ENCODE assay signal across 12 mouse cellular contexts in the genomic region with DNA sequence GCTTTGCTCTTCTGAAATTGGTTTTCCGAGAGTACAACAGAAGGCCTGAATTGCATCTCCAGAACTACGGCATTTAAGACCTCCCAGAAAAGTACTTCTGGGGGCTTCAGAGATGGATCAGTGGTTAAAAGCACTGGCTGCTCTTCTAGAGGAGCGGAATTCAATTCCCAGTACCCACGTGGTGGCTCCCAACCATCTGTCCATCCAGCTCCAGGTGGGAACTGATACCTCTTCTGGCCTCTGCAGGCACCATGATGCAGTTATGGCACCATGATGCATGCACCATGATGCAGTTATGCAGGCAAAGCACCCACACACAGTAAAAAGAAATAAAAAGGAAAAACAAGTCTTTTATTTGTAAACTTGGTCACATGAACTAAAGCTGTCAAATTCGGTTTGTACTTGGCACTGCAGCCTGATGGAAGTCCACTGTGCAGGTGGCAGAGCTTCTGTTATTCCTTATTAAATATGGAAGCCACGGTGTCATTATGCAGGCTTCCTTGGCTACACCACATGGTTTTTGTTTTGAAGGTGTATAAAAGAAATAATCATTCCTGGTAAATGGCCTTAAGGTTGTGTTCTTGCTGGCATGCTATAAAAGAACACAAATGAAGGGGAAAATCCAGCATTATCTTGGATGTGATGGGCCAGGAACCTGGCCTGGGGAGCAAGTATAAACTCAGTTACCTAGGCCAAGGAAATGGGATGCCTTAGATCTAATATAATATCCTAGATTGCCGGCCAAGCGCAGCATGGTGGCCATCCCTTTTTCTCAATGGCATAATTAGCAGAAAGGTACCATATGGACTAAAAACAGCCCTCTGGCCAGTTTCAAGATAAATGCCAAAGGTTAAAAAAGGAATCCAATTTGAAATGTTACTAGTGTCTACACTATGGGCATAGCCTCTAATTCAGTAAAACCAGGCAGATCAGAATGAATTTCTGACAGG. TPM values are rescaled to one million over a fixed set of nuclear protein-coding genes. Genes with fewer than 3 reads are reported as not detected.
"Had no signal": no experiment of that assay in that cellular context is flagged by ENCODE, and none has a peak within 500 bp of the region (broad histone marks: within the 10 kb centered on the region; RNA-seq: fewer than 3 reads in every experiment).

No protein-coding gene starts in this region.

- DNase-seq: kidney, postnatal 14 days; lung, embryonic 14.5 days; lung, postnatal 10 days; lung, postnatal 4 days; midbrain, embryonic 14.5 days; retina, postnatal 1 day; right cerebral cortex, postnatal 4 days; spleen, adult 18-20 months; thymus, adult 2 months; thymus, postnatal 25 days had no signal

RNA-seq across cellular contexts. Expression of gene Phex, which starts 56.9 kb away (rescaled TPM):
- polyA plus RNA-seq: large intestine, adult 2 months; liver, embryonic 15.5 days; thymus, adult 2 months had no signal
